Mouse (Mus musculus) limb, embryonic 10.5 days (tissue): ENCODE measurements at regions not wholly inside any gene's neighbourhood (a gene's known extent, or its start where the extent isn't known, plus 50 kb on each side); places are given as distances from the start of the nearest gene placed in this dataset.

Experiments used
- DNase-seq: peaks from one replicate; pipeline ENCODE4 v3.0.0-alpha.2; 2017; ENCODE audit warnings: low spot score
- H3K27ac ChIP-seq: fragments of 300-500 bp; sonication (generic); 2 replicates; pipeline ENCODE4 v1.5.1; 2016; ENCODE audit warnings: mild to moderate bottlenecking
- H3K27me3 ChIP-seq: fragments of 300-500 bp; sonication (generic); 2 replicates; pipeline ENCODE4 v1.6.1; 2016; ENCODE audit warnings: low read depth, mild to moderate bottlenecking; ENCODE audit not compliant: poor library complexity, severe bottlenecking
- H3K36me3 ChIP-seq: fragments of 300-500 bp; sonication (generic); 2 replicates; pipeline ENCODE4 v1.6.1; 2016; ENCODE audit warnings: mild to moderate bottlenecking, moderate library complexity
- H3K4me1 ChIP-seq: fragments of 300-500 bp; sonication (generic); 2 replicates; pipeline ENCODE4 v1.6.1; 2016
- H3K4me3 ChIP-seq: fragments of 300-500 bp; sonication (generic); 2 replicates; pipeline ENCODE4 v1.5.1; 2016; ENCODE audit warnings: mild to moderate bottlenecking, moderate library complexity
- H3K9me3 ChIP-seq: fragments of 300-500 bp; sonication (generic); replicated peaks from 2 replicates; pipeline ENCODE4 v1.6.1; 2016; ENCODE audit warnings: mild to moderate bottlenecking
- WGBS: fragments of 180-500 bp; shearing (Covaris S2); methylation state at CpG from one replicate; pipeline ENCODE4 v1.1.7; 2016; 5-methylcytosine and 5-hydroxymethylcytosine counted together

- Histone ChIP-seq H3K4me1 (peaks cover 9% of the 10 kb centered on the region), H3K27ac (no peak overlapping the region), H3K27me3 (no peaks in the 10 kb centered on the region), H3K36me3 (no peaks in the 10 kb centered on the region), H3K9me3 (no peaks in the 10 kb centered on the region), H3K4me3 (no peak overlapping the region)
- WGBS = 30% methylated on average over 6 of the region's 6 CpGs
- peak; percentile 40 for DNase-seq
Observed at GRCm38 (mm10) chr2:9574196-9574595, 306.9 kb upstream of the 4930412O13Rik start.

GRCm38 (mm10) chr2:9574651-9575050 is 306.4 kb upstream of the 4930412O13Rik start:
- H3K9me3 ChIP-seq = no peaks in the 10 kb centered on the region
- no peaks in the 10 kb centered on the region for H3K27me3 ChIP-seq
- no peak overlapping the region for H3K4me3 ChIP-seq
- H3K4me1 ChIP-seq = peaks cover 9% of the 10 kb centered on the region
- no peak overlapping the region for H3K27ac ChIP-seq
- 91% methylated on average over 5 of the region's 5 CpGs for WGBS
- H3K36me3 ChIP-seq = no peaks in the 10 kb centered on the region
- no peak for DNase-seq

- 80% methylated on average over 4 of the region's 4 CpGs for WGBS
- Histone ChIP-seq H3K9me3 (no peaks in the 10 kb centered on the region), H3K27ac (no peak overlapping the region), H3K36me3 (no peaks in the 10 kb centered on the region), H3K4me1 (peaks cover 9% of the 10 kb centered on the region), H3K27me3 (no peaks in the 10 kb centered on the region), H3K4me3 (no peak overlapping the region)
- no peak for DNase-seq
Observed at GRCm38 (mm10) chr2:9577868-9578267, 303.2 kb upstream of the 4930412O13Rik start.

- Histone ChIP-seq H3K27me3 (no peaks in the 10 kb centered on the region), H3K27ac (no peak overlapping the region), H3K36me3 (no peaks in the 10 kb centered on the region), H3K4me3 (no peak overlapping the region), H3K9me3 (no peaks in the 10 kb centered on the region), H3K4me1 (no peaks in the 10 kb centered on the region)
- DNase-seq = no peak
- 90% methylated on average over 3 of the region's 3 CpGs for WGBS
Observed at GRCm38 (mm10) chr2:9587389-9587788, 293.7 kb upstream of the 4930412O13Rik start.

GRCm38 (mm10) chr2:9589200-9589599 is 291.9 kb upstream of the 4930412O13Rik start:
- DNase-seq = no peak
- H3K4me3 ChIP-seq = no peak overlapping the region
- no peaks in the 10 kb centered on the region for H3K36me3 ChIP-seq
- no peak overlapping the region for H3K27ac ChIP-seq
- peaks cover 4% of the 10 kb centered on the region for H3K4me1 ChIP-seq
- H3K9me3 ChIP-seq = no peaks in the 10 kb centered on the region
- H3K27me3 ChIP-seq = no peaks in the 10 kb centered on the region

- no peak overlapping the region for H3K27ac ChIP-seq
- no peak overlapping the region for H3K4me3 ChIP-seq
- no peaks in the 10 kb centered on the region for H3K9me3 ChIP-seq
- H3K36me3 ChIP-seq = no peaks in the 10 kb centered on the region
- 87% methylated on average over 1 of the region's 1 CpGs for WGBS
- H3K4me1 ChIP-seq = peaks cover 4% of the 10 kb centered on the region
- no peak for DNase-seq
- H3K27me3 ChIP-seq = no peaks in the 10 kb centered on the region
Observed at GRCm38 (mm10) chr2:9592531-9592930, 288.5 kb upstream of the 4930412O13Rik start.

DNA sequence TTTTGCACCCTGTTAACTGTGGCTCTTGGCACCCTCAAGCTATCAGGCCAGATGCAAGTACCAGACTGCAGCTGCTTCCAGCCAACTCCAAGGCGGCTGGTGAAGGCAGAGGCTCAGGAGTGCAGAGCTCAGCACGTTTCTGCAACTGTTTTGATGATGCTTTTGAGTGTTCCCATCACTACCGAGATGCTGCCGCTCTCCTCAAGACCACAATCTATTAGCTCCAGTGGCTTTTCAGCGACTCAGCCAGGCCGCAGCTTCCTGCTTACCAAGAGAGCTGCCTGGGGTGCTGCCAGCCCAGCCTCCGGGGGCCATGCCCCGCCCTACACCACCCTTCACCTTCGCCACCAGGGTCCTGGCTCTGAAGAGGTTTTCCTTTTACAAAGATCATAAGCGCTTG is 287.1 kb upstream of the 4930412O13Rik start:
- no peaks in the 10 kb centered on the region for H3K36me3 ChIP-seq
- no peaks in the 10 kb centered on the region for H3K9me3 ChIP-seq
- no peak for DNase-seq
- WGBS = 37% methylated on average over 10 of the region's 10 CpGs
- H3K4me3 ChIP-seq = no peak overlapping the region
- H3K4me1 ChIP-seq = peaks cover 4% of the 10 kb centered on the region
- no peaks in the 10 kb centered on the region for H3K27me3 ChIP-seq
- H3K27ac ChIP-seq = no peak overlapping the region

DNA sequence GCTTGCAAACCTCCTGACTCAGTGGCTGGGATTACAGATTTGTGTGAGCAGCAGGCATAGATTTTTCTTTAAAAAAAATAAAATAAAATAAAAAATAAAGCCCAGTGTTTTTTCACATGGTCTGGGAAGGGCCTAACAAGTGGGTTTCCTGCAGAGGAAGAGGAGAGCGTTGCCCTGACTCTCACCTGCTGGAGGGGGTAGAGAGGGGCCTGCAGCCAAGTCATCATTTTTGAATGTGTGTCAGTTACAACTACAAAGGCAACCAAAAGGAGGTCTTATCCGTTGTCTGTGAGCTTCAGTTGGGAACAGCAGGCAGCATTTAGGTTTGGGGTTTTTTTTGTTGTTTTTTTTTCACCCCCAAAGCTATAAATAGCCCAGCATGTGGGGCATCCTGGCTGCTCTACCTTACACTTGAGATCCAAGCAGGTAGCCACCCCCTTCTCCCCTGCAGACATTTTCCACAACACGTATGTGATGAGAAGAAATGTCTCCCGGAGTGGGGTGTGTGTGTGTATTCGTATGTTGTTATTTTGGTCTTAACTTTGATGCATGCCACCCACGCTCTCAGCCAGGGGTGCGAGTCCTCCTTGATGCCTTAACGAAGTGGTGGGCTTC is 285.7 kb upstream of the 4930412O13Rik start:
- Histone ChIP-seq H3K36me3 (no peaks in the 10 kb centered on the region), H3K9me3 (no peaks in the 10 kb centered on the region), H3K27me3 (no peaks in the 10 kb centered on the region), H3K4me1 (peaks cover 4% of the 10 kb centered on the region), H3K4me3 (no peak overlapping the region), H3K27ac (no peak overlapping the region)
- WGBS = 66% methylated on average over 8 of the region's 8 CpGs
- no peak for DNase-seq

DNA sequence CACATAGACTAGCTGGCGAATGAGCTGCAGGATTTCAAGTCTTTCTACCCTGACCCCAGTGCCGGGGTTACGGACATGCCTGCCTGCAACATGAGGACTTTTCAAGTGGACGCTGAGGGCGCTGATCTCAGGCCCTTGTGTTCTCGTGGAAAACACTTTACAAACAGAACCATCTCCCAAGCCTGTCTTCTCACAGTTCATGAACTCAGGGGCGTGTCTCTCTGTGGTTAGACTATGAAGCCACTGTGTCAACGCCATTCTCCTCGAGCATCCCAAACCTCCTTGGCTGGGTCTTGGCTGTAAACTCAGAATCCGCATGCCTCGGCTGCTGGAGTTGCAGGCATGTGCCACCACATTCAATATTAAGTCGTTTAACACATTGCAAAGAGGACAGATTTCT is 284.9 kb upstream of the 4930412O13Rik start:
- no peaks in the 10 kb centered on the region for H3K36me3 ChIP-seq
- H3K4me3 ChIP-seq = no peak overlapping the region
- peaks cover 4% of the 10 kb centered on the region for H3K4me1 ChIP-seq
- no peak overlapping the region for H3K27ac ChIP-seq
- DNase-seq = no peak
- no peaks in the 10 kb centered on the region for H3K27me3 ChIP-seq
- no peaks in the 10 kb centered on the region for H3K9me3 ChIP-seq
- WGBS = 85% methylated on average over 12 of the region's 12 CpGs

DNA sequence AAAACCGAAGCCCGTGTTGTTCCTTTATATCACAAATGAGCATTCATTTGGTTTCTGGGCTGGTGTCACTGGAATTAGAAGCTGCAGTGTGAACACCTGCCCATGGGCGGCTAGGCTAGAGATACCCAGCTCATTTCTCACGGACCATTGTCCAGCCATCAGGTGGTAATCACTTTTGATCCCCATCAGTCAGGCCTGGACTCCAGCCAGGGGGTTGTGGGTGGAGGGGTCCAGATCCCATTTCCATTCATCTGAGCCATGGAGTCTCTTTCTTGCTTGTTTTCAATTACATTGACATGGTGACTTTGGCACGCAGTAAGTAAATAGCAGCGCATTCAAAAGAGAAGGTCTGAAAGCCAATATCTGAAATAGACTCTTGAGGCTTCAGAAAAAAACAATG is 276.1 kb upstream of the 4930412O13Rik start:
- no peaks in the 10 kb centered on the region for H3K4me1 ChIP-seq
- H3K36me3 ChIP-seq = no peaks in the 10 kb centered on the region
- no peak for DNase-seq
- no peaks in the 10 kb centered on the region for H3K27me3 ChIP-seq
- H3K27ac ChIP-seq = no peak overlapping the region
- no peak overlapping the region for H3K4me3 ChIP-seq
- 90% methylated on average over 6 of the region's 6 CpGs for WGBS
- H3K9me3 ChIP-seq = no peaks in the 10 kb centered on the region

- no peak for DNase-seq
- H3K4me3 ChIP-seq = no peak overlapping the region
- no peaks in the 10 kb centered on the region for H3K36me3 ChIP-seq
- H3K27me3 ChIP-seq = no peaks in the 10 kb centered on the region
- H3K27ac ChIP-seq = no peak overlapping the region
- H3K4me1 ChIP-seq = no peaks in the 10 kb centered on the region
- H3K9me3 ChIP-seq = no peaks in the 10 kb centered on the region
- WGBS = 94% methylated on average over 2 of the region's 2 CpGs
Observed at GRCm38 (mm10) chr2:9607547-9607946, 273.5 kb upstream of the 4930412O13Rik start.

GRCm38 (mm10) chr2:9614415-9614814 is 266.6 kb upstream of the 4930412O13Rik start:
- no peaks in the 10 kb centered on the region for H3K27me3 ChIP-seq
- no peak for DNase-seq
- no peak overlapping the region for H3K27ac ChIP-seq
- no peaks in the 10 kb centered on the region for H3K9me3 ChIP-seq
- WGBS = 83% methylated on average over 2 of the region's 2 CpGs
- H3K4me3 ChIP-seq = no peak overlapping the region
- no peaks in the 10 kb centered on the region for H3K36me3 ChIP-seq
- no peaks in the 10 kb centered on the region for H3K4me1 ChIP-seq

DNA sequence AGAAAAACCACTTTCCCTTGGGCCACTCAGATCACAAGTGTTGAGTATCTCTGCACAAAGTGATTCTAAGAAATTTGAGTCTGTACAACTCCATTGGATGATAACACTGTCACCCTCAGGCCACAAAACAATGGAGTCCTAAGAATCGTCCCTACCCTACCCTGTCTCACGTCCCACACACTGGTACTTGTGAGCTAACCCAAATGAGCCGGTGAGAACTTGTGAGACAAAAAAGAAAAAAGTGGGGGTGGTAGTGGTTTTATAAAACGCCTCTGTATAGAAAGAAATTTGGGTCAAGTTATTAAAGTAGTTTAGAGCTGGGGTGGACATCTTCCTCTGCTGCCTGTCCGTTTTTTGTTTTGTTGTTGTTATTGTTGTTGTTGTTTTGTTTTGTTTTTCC is 264.8 kb upstream of the 4930412O13Rik start:
- no peak overlapping the region for H3K4me3 ChIP-seq
- H3K36me3 ChIP-seq = no peaks in the 10 kb centered on the region
- DNase-seq = no peak
- H3K27ac ChIP-seq = no peak overlapping the region
- 88% methylated on average over 5 of the region's 5 CpGs for WGBS
- no peaks in the 10 kb centered on the region; the same call in 1 of the 2 replicates for H3K4me1 ChIP-seq
- H3K9me3 ChIP-seq = no peaks in the 10 kb centered on the region
- H3K27me3 ChIP-seq = no peaks in the 10 kb centered on the region
